In the genomic region with DNA sequence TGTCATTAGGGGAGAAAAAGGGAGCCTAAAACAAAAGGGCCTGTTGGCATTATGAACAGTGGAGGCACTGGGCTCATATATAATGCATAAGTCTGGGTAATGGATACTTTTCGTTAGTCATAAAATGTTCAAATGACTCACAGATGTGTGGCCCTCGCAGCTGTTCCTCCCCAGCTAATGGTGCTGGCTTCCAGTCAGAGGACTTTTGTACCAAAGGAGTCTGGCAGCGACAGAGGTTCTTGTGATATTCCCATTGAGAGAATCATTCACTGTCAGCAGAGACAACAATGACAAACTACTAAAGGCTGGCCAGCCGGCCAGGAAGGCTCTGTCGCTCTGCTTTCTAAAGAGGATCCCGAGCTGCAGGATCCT, we compare ENCODE assay signal across 9 mouse cellular contexts. TPM values are rescaled to one million over a fixed set of nuclear protein-coding genes. Genes with fewer than 3 reads are reported as not detected.
DNase-seq lines count a peak whose midpoint lies in the region; ATAC-seq and TF ChIP-seq lines count a peak whose summit lies in the region.
"Had no signal": no experiment of that assay in that cellular context is flagged by ENCODE, and none has a peak within 500 bp of the region (broad histone marks: within the 10 kb centered on the region; RNA-seq: fewer than 3 reads in every experiment).

No protein-coding gene starts in this region.

- no peak overlapping the region for H3K4me2 ChIP-seq in hindbrain, postnatal 0 days (ENCODE audit: low read depth, low read length)
- H3K4me2 ChIP-seq in myocyte (ENCODE audit: low read depth), result peak overlapping the region; percentile 55

- peaks cover 24% of the 10 kb centered on the region for H3K4me1 ChIP-seq in embryonic facial prominence, embryonic 10.5 days
- no peaks in the 10 kb centered on the region for H3K4me1 ChIP-seq in hindbrain, postnatal 0 days (ENCODE audit: insufficient read depth, low read length)

- peak overlapping the region; percentile 59; the same call in 1 of the 2 replicates for H3K27ac ChIP-seq in layer of hippocampus, adult 2 months
- peak overlapping the region; percentile 60; the same call in 1 of the 2 replicates for H3K27ac ChIP-seq in embryonic facial prominence, embryonic 10.5 days (replicated peaks)
- H3K27ac ChIP-seq in hindbrain, postnatal 0 days, result peak overlapping the region; percentile 32

- H3K27me3 ChIP-seq in embryonic facial prominence, embryonic 10.5 days (replicated peaks; ENCODE audit: low read depth, poor library complexity, severe bottlenecking), result no peaks in the 10 kb centered on the region
- H3K27me3 ChIP-seq in hindbrain, postnatal 0 days (ENCODE audit: insufficient read depth, low read length), result no peaks in the 10 kb centered on the region
- no peaks in the 10 kb centered on the region for H3K27me3 ChIP-seq in myocyte (ENCODE audit: control insufficient read depth, insufficient read depth, insufficient read length)
- H3K27me3 ChIP-seq: Patski had no signal

- H3K36me3 ChIP-seq in embryonic facial prominence, embryonic 10.5 days (replicated peaks), result no peaks in the 10 kb centered on the region
- H3K36me3 ChIP-seq in hindbrain, postnatal 0 days (ENCODE audit: insufficient read depth, low read length), result no peaks in the 10 kb centered on the region
- no peaks in the 10 kb centered on the region for H3K36me3 ChIP-seq in myocyte (ENCODE audit: control insufficient read depth, insufficient read depth)

- no peaks in the 10 kb centered on the region for H3K9me3 ChIP-seq in embryonic facial prominence, embryonic 10.5 days
- no peaks in the 10 kb centered on the region for H3K9me3 ChIP-seq in hindbrain, postnatal 0 days (ENCODE audit: low read length)

- DNase-seq in layer of hippocampus, adult 2 months (ENCODE audit: low spot score in 2 of 2), result peak in 1 of 2 experiments; percentile 25
- DNase-seq in layer of hippocampus, postnatal 25 days (ENCODE audit: extremely low spot score in 1 of 2, low spot score in 1 of 2), result no peak
- DNase-seq in embryonic facial prominence, embryonic 10.5 days (ENCODE audit: low spot score), result peak; percentile 39
- peak; percentile 43 for DNase-seq in hindbrain, postnatal 0 days (ENCODE audit: low spot score)
- DNase-seq in testis, postnatal 10 days (ENCODE audit: low spot score), result no peak
- DNase-seq in Muller cell, postnatal 12 days (ENCODE audit: inconsistent ontology term), result no peak
- no peak for DNase-seq in layer of hippocampus, postnatal 10 days (ENCODE audit: low spot score in 2 of 2)

- H3K4me3 ChIP-seq in layer of hippocampus, adult 2 months, result no peak overlapping the region
- no peak overlapping the region for H3K4me3 ChIP-seq in embryonic facial prominence, embryonic 10.5 days
- H3K4me3 ChIP-seq in hindbrain, postnatal 0 days (ENCODE audit: low read length), result no peak overlapping the region
- H3K4me3 ChIP-seq in myocyte, result no peak overlapping the region

- no peak overlapping the region for H3ac ChIP-seq in myocyte (ENCODE audit: control insufficient read depth, insufficient read length)

- ATAC-seq in hindbrain, postnatal 0 days, result no peak
- ATAC-seq: Patski had no signal

- H3K79me2 ChIP-seq in myocyte (ENCODE audit: control insufficient read depth, insufficient read depth), result no peaks in the 10 kb centered on the region

- TF ChIP-seq POLR2A in myocyte (IDR thresholded peaks at IDR 0.05; ENCODE audit: insufficient read length, low read depth), result no peak

- WGBS in embryonic facial prominence, embryonic 10.5 days, result 48% methylated on average over 6 of the region's 6 CpGs
- 31% methylated on average over 6 of the region's 6 CpGs for WGBS in hindbrain, postnatal 0 days

- TF ChIP-seq CTCF in layer of hippocampus, adult 2 months (conservative IDR thresholded peaks at IDR 0.05), result no peak
- no peak for TF ChIP-seq CTCF in hindbrain, postnatal 0 days (IDR thresholded peaks at IDR 0.05; ENCODE audit: low read depth)

- H3K9ac ChIP-seq in hindbrain, postnatal 0 days (replicated peaks; ENCODE audit: low read length), result no peak overlapping the region

TF ChIP-seq in myocyte, 11 proteins besides CTCF, POLR2A, EP300 and RAD21:
- TF ChIP-seq POLR2AphosphoS2 (IDR thresholded peaks at IDR 0.05; ENCODE audit: insufficient read length, low read depth), result no peak
- TF ChIP-seq TCF3 (IDR thresholded peaks at IDR 0.05; ENCODE audit: insufficient read length, low read depth), result no peak
- no peak for TF ChIP-seq E2F4 (IDR thresholded peaks at IDR 0.05; ENCODE audit: insufficient read depth)
- no peak for TF ChIP-seq USF1 (IDR thresholded peaks at IDR 0.05; ENCODE audit: low read depth)
- TF ChIP-seq MAX (IDR thresholded peaks at IDR 0.05; ENCODE audit: low read depth), result no peak
- TF ChIP-seq REST (IDR thresholded peaks at IDR 0.05; ENCODE audit: insufficient read depth, insufficient read length), result no peak
- peak; percentile 77 for TF ChIP-seq TCF12 (IDR thresholded peaks at IDR 0.05; ENCODE audit: insufficient read depth, poor library complexity, severe bottlenecking)
- TF ChIP-seq MYOD1 (IDR thresholded peaks at IDR 0.05; ENCODE audit: control insufficient read depth in 1 of 3, insufficient read length in 2 of 3, low read depth in 2 of 3), result peak; percentile 38 to 93 (median 92)
- no peak for TF ChIP-seq SRF (IDR thresholded peaks at IDR 0.05; ENCODE audit: control insufficient read depth, insufficient read length, low read depth)
- TF ChIP-seq MYOG (IDR thresholded peaks at IDR 0.05; ENCODE audit: control insufficient read depth in 1 of 3, insufficient read depth in 1 of 3, insufficient read length in 2 of 3, low read depth in 2 of 3), result peak; percentile 29 to 82 (median 69)
- no peak for TF ChIP-seq CEBPB (IDR thresholded peaks at IDR 0.05; ENCODE audit: insufficient read depth, poor library complexity, severe bottlenecking)

RNA-seq across cellular contexts. Expression of a gene that starts 21.5 kb away (rescaled TPM):
- total RNA-seq in layer of hippocampus, adult 2 months (2021), result 100 to 1,000 TPM; 257 to 258 TPM
- total RNA-seq in layer of hippocampus, postnatal 25 days (2021), result 100 to 1,000 TPM; 268 to 278 TPM
- polyA plus RNA-seq in embryonic facial prominence, embryonic 10.5 days (2016; fragmentation: Nextera tagmentation; extraction: Ambion mirVana), result 242 and 244 TPM in 2 replicates
- 226 and 267 TPM in 2 replicates for total RNA-seq in hindbrain, postnatal 0 days (2014; rRNA removed)
- polyA plus RNA-seq in hindbrain, postnatal 0 days (2015; fragmentation: Nextera tagmentation; extraction: Ambion mirVana), result 562 and 575 TPM in 2 replicates
- 469 TPM for polyA plus RNA-seq in myocyte (2012; fragmentation: generic; extraction: Trizol)
- 100 to 1,000 TPM; 294 to 312 TPM for total RNA-seq in layer of hippocampus, postnatal 10 days (2021)

RNA-seq across cellular contexts. Expression of a gene that starts 21.7 kb away (rescaled TPM):
- total RNA-seq in layer of hippocampus, adult 2 months (2021), result 10 to 100 TPM; 25.9 to 29.9 TPM
- 10 to 100 TPM; 23.8 to 25.6 TPM for total RNA-seq in layer of hippocampus, postnatal 25 days (2021)
- 67.7 and 73.5 TPM in 2 replicates for polyA plus RNA-seq in embryonic facial prominence, embryonic 10.5 days (2016; fragmentation: Nextera tagmentation; extraction: Ambion mirVana)
- 50.9 and 56.5 TPM in 2 replicates for total RNA-seq in hindbrain, postnatal 0 days (2014; rRNA removed)
- 26.3 and 26.8 TPM in 2 replicates for polyA plus RNA-seq in hindbrain, postnatal 0 days (2015; fragmentation: Nextera tagmentation; extraction: Ambion mirVana)
- polyA plus RNA-seq in myocyte (2012; fragmentation: generic; extraction: Trizol), result 26.1 TPM
- total RNA-seq in layer of hippocampus, postnatal 10 days (2021), result 10 to 100 TPM; 26.3 to 28.8 TPM

RNA-seq across cellular contexts. Expression of a gene that starts 23.1 kb away (rescaled TPM):
- total RNA-seq in layer of hippocampus, adult 2 months (2021), result 10 to 100 TPM; 13.6 to 14.6 TPM
- total RNA-seq in layer of hippocampus, postnatal 25 days (2021), result 10 to 100 TPM; 13.0 to 15.8 TPM
- 22.9 and 25.1 TPM in 2 replicates for polyA plus RNA-seq in embryonic facial prominence, embryonic 10.5 days (2016; fragmentation: Nextera tagmentation; extraction: Ambion mirVana)
- total RNA-seq in hindbrain, postnatal 0 days (2014; rRNA removed), result 31.2 and 36.7 TPM in 2 replicates
- polyA plus RNA-seq in hindbrain, postnatal 0 days (2015; fragmentation: Nextera tagmentation; extraction: Ambion mirVana), result 25.0 and 25.1 TPM in 2 replicates
- polyA plus RNA-seq in myocyte (2012; fragmentation: generic; extraction: Trizol), result 15.3 TPM
- 10 to 100 TPM; 16.4 to 17.5 TPM for total RNA-seq in layer of hippocampus, postnatal 10 days (2021)

Comparison
In these comparisons a context has a peak if more than half of its experiments do, and no peak if none do; other contexts are left out.
1. DNase-seq: peak in embryonic facial prominence, embryonic 10.5 days (single experiment) and hindbrain, postnatal 0 days (single experiment); none in layer of hippocampus, postnatal 25 days (0 of 2), testis, postnatal 10 days (single experiment), Muller cell, postnatal 12 days (single experiment) and layer of hippocampus, postnatal 10 days (0 of 2).
2. Peak in every context shown above with its lines, with median percentiles within 50 percentile points of each other: H3K27ac ChIP-seq.